Comparison of ENCODE assay signal across 7 mouse cellular contexts in genomic region chr1:105662820-105663170, GRCm38 (mm10). TPM values are rescaled to one million over a fixed set of nuclear protein-coding genes. Genes with fewer than 3 reads are reported as not detected.
A peak's percentile ranks its signal among the peaks of the same experiment; 100 is the strongest.
DNase-seq lines count a peak whose midpoint lies in the region; ATAC-seq and TF ChIP-seq lines count a peak whose summit lies in the region.

No protein-coding gene starts in this region.

- H3K4me1 ChIP-seq in spleen, adult 2 months (ENCODE audit: control insufficient read depth, insufficient read depth, insufficient read length), result no peaks in the 10 kb centered on the region
- peaks cover 38% of the 10 kb centered on the region for H3K4me1 ChIP-seq in forebrain, embryonic 10.5 days
- peaks cover 8% of the 10 kb centered on the region; the same call in 1 of the 2 replicates for H3K4me1 ChIP-seq in limb, embryonic 15.5 days
- no peaks in the 10 kb centered on the region for H3K4me1 ChIP-seq in stomach, postnatal 0 days (replicated peaks; ENCODE audit: control insufficient read depth, insufficient read depth)

- no peak for DNase-seq in spleen, adult 2 months (ENCODE audit: low read depth in 1 of 2, low spot score in 2 of 2)
- DNase-seq in spleen, postnatal 4 days (ENCODE audit: low spot score in 2 of 2), result no peak
- DNase-seq in forebrain, embryonic 10.5 days (ENCODE audit: extremely low spot score, low spot score), result no peak
- DNase-seq in stomach, postnatal 0 days (ENCODE audit: low spot score), result no peak
- DNase-seq in left cerebral cortex, postnatal 10 days (ENCODE audit: extremely low spot score in 1 of 2, low spot score in 2 of 2), result no peak
- no peak for DNase-seq in gastrocnemius, postnatal 10 days

- H3K27ac ChIP-seq in spleen, adult 2 months (ENCODE audit: insufficient read depth, low read length), result peak overlapping the region; percentile 68
- peak overlapping the region; percentile 89 for H3K27ac ChIP-seq in forebrain, embryonic 10.5 days
- peak overlapping the region; percentile 84 for H3K27ac ChIP-seq in limb, embryonic 15.5 days
- H3K27ac ChIP-seq in stomach, postnatal 0 days (replicated peaks), result peak overlapping the region; percentile 65

- peak overlapping the region; percentile 71 for H3K9ac ChIP-seq in limb, embryonic 15.5 days
- peak overlapping the region; percentile 82 for H3K9ac ChIP-seq in stomach, postnatal 0 days (ENCODE audit: low read length)

- peak overlapping the region; percentile 84 for H3K4me3 ChIP-seq in spleen, adult 2 months (ENCODE audit: extremely low read depth, insufficient read depth, insufficient read length)
- H3K4me3 ChIP-seq in forebrain, embryonic 10.5 days, result peak overlapping the region; percentile 95
- peak overlapping the region; percentile 94 for H3K4me3 ChIP-seq in limb, embryonic 15.5 days
- H3K4me3 ChIP-seq in stomach, postnatal 0 days (ENCODE audit: low read depth, low read length), result peak overlapping the region; percentile 99

- no peak for TF ChIP-seq POLR2A in spleen, adult 2 months (IDR thresholded peaks at IDR 0.05; ENCODE audit: low read depth, low read length)

- TF ChIP-seq EP300 in stomach, postnatal 0 days (optimal IDR thresholded peaks at IDR 0.05), result no peak

- H3K36me3 ChIP-seq in spleen, adult 2 months (ENCODE audit: control insufficient read depth, insufficient read depth, low read length), result no peaks in the 10 kb centered on the region
- peaks cover 9% of the 10 kb centered on the region; the same call in 1 of the 2 replicates for H3K36me3 ChIP-seq in forebrain, embryonic 10.5 days (replicated peaks)
- no peaks in the 10 kb centered on the region for H3K36me3 ChIP-seq in limb, embryonic 15.5 days
- no peaks in the 10 kb centered on the region for H3K36me3 ChIP-seq in stomach, postnatal 0 days (ENCODE audit: control insufficient read depth, insufficient read depth, low read length)

- TF ChIP-seq CTCF in spleen, adult 2 months (IDR thresholded peaks at IDR 0.05; ENCODE audit: extremely low read depth, insufficient read depth, insufficient read length, insufficient replicate concordance), result no peak
- no peak for TF ChIP-seq CTCF in stomach, postnatal 0 days (IDR thresholded peaks at IDR 0.05; ENCODE audit: low read depth)

- peak overlapping the region; percentile 56 for H3K4me2 ChIP-seq in limb, embryonic 15.5 days
- H3K4me2 ChIP-seq in stomach, postnatal 0 days (replicated peaks; ENCODE audit: low read depth), result peak overlapping the region; percentile 70

- 7% methylated on average over 6 of the region's 6 CpGs for WGBS in spleen, adult 2 months
- 9% methylated on average over 6 of the region's 6 CpGs for whole genome bisulfite sequencing in forebrain, embryonic 10.5 days
- 6% methylated on average over 6 of the region's 6 CpGs for WGBS in limb, embryonic 15.5 days
- WGBS in stomach, postnatal 0 days, result 4% methylated on average over 6 of the region's 6 CpGs

- H3K27me3 ChIP-seq in spleen, adult 2 months (ENCODE audit: control insufficient read depth, insufficient read depth, low read length), result no peaks in the 10 kb centered on the region
- H3K27me3 ChIP-seq in forebrain, embryonic 10.5 days (ENCODE audit: poor library complexity, severe bottlenecking), result no peaks in the 10 kb centered on the region
- H3K27me3 ChIP-seq in limb, embryonic 15.5 days, result no peaks in the 10 kb centered on the region
- no peaks in the 10 kb centered on the region for H3K27me3 ChIP-seq in stomach, postnatal 0 days (ENCODE audit: control insufficient read depth, insufficient read depth, low read length)

- intact Hi-C loops in left cerebral cortex, postnatal 10 days (cut with DNase I), result loop anchor here (5.0 kb wide), 3 partner anchors 35 to 330 kb away; partner anchors contain the start of gene Zcchc2

- no peaks in the 10 kb centered on the region for H3K9me3 ChIP-seq in forebrain, embryonic 10.5 days
- no peaks in the 10 kb centered on the region for H3K9me3 ChIP-seq in limb, embryonic 15.5 days
- no peaks in the 10 kb centered on the region for H3K9me3 ChIP-seq in stomach, postnatal 0 days (ENCODE audit: control insufficient read depth, low read length)

- ATAC-seq in limb, embryonic 15.5 days (ENCODE audit: insufficient number of reproducible peaks, low FRiP score, low TSS enrichment, low read depth), result no peak
- ATAC-seq in stomach, postnatal 0 days (ENCODE audit: low FRiP score, low TSS enrichment), result no peak

RNA-seq across cellular contexts. Expression of gene Pign, which starts 0.7 kb away (rescaled TPM):
- polyA plus RNA-seq in spleen, adult 2 months (2012; rRNA removed), result 6.9 and 11.0 TPM in 2 replicates
- 11.3 and 13.0 TPM in 2 replicates for polyA plus RNA-seq in forebrain, embryonic 10.5 days (2016; fragmentation: Nextera tagmentation; extraction: Ambion mirVana)
- 11.4 and 14.1 TPM in 2 replicates for polyA plus RNA-seq in limb, embryonic 15.5 days (2015; fragmentation: Nextera tagmentation; extraction: Ambion mirVana)
- 5.0 and 5.6 TPM in 2 replicates for polyA plus RNA-seq in stomach, postnatal 0 days (2015; fragmentation: Nextera tagmentation; extraction: Ambion mirVana)
- total RNA-seq in left cerebral cortex, postnatal 10 days (2021), result 10 to 100 TPM; 14.0 to 14.6 TPM
- 10 to 100 TPM; 10.4 to 13.5 TPM for total RNA-seq in gastrocnemius, postnatal 10 days (2021)

RNA-seq across cellular contexts. Expression of gene Relch, which starts 0.9 kb away (rescaled TPM):
- 21.1 and 28.3 TPM in 2 replicates for polyA plus RNA-seq in spleen, adult 2 months (2012; rRNA removed)
- 22.0 and 22.3 TPM in 2 replicates for polyA plus RNA-seq in forebrain, embryonic 10.5 days (2016; fragmentation: Nextera tagmentation; extraction: Ambion mirVana)
- polyA plus RNA-seq in limb, embryonic 15.5 days (2015; fragmentation: Nextera tagmentation; extraction: Ambion mirVana), result 25.3 and 26.9 TPM in 2 replicates
- polyA plus RNA-seq in stomach, postnatal 0 days (2015; fragmentation: Nextera tagmentation; extraction: Ambion mirVana), result 19.9 and 21.5 TPM in 2 replicates
- total RNA-seq in left cerebral cortex, postnatal 10 days (2021), result 100 to 1,000 TPM; 104 to 108 TPM
- total RNA-seq in gastrocnemius, postnatal 10 days (2021), result 10 to 100 TPM; 14.5 to 20.4 TPM
